Mouse (Mus musculus) MEL (cell line): ENCODE data around the gene Sat1. TPM values are rescaled to one million over a fixed set of nuclear protein-coding genes. Genes with fewer than 3 reads are reported as not detected.

Source experiments
- DNase-seq: peaks from one replicate; pipeline ENCODE4 v3.0.0; 2011; ENCODE audit warnings: low read depth, low spot score
- H3K27ac ChIP-seq: 2 replicates; pipeline ENCODE4 v1.5.1; 2012; ENCODE audit warnings: low read depth, mild to moderate bottlenecking, control low read depth, low read length, moderate library complexity; ENCODE audit not compliant: control insufficient read depth
- H3K27me3 ChIP-seq, 2 experiments: fragments of 150-350 bp in 1 of 2; sonication (generic) in 1 of 2; 2 replicates each; pipeline ENCODE4 v1.6.1; 2012; ENCODE audit warnings: low read length in 2 of 2, mild to moderate bottlenecking in 2 of 2, improper control_type of control experiment in 1 of 2, moderate library complexity in 1 of 2; ENCODE audit not compliant: insufficient read depth in 2 of 2, control insufficient read depth in 1 of 2
- H3K36me3 ChIP-seq, 2 experiments: 2 replicates each; pipeline ENCODE4 v1.6.1; 2012 to 2014; ENCODE audit warnings: low read length in 2 of 2, improper control_type of control experiment in 1 of 2, inconsistent platforms in 1 of 2, mild to moderate bottlenecking in 1 of 2; ENCODE audit not compliant: insufficient read depth in 2 of 2, control insufficient read depth in 1 of 2
- H3K4me1 ChIP-seq, 2 experiments: fragments of 150-350 bp in 1 of 2; sonication (generic) in 1 of 2; 2 replicates each; pipeline ENCODE4 v1.6.1; 2012; ENCODE audit warnings: low read length in 2 of 2, improper control_type of control experiment in 1 of 2, mild to moderate bottlenecking in 1 of 2; ENCODE audit not compliant: insufficient read depth in 2 of 2, control insufficient read depth in 1 of 2
- H3K4me3 ChIP-seq, 2 experiments: fragments of 150-350 bp in 1 of 2; sonication (generic) in 1 of 2; 2 replicates each; pipeline ENCODE4 v1.5.1; 2012; ENCODE audit warnings: low read depth in 2 of 2, low read length in 2 of 2, mild to moderate bottlenecking in 2 of 2, moderate library complexity in 2 of 2, control low read depth in 1 of 2, improper control_type of control experiment in 1 of 2; ENCODE audit not compliant: control insufficient read depth in 1 of 2, insufficient read depth in 1 of 2
- H3K79me2 ChIP-seq: 2 replicates; pipeline ENCODE4 v1.6.1; 2012; ENCODE audit warnings: mild to moderate bottlenecking, low read length, moderate library complexity; ENCODE audit not compliant: control insufficient read depth, poor library complexity, insufficient read depth
- H3K9ac ChIP-seq: 2 replicates; pipeline ENCODE4 v1.6.1; 2012; ENCODE audit warnings: low read depth, mild to moderate bottlenecking, control low read depth, low read length, moderate library complexity; ENCODE audit not compliant: control insufficient read depth, poor library complexity, severe bottlenecking
- H3K9me3 ChIP-seq: fragments of 150-350 bp; sonication (generic); replicated peaks from 2 replicates; pipeline ENCODE4 v1.6.1; 2012; ENCODE audit warnings: mild to moderate bottlenecking, low read length, improper control_type of control experiment, moderate library complexity; ENCODE audit not compliant: insufficient read depth
- BHLHE40 ChIP-seq: IDR thresholded peaks from 2 replicates; pipeline ENCODE4 v1.6.1; 2012; ENCODE audit warnings: low read depth, mild to moderate bottlenecking, inconsistent platforms, low read length, improper control_type of control experiment, borderline replicate concordance
- CHD1 ChIP-seq: IDR thresholded peaks from 2 replicates; pipeline ENCODE4 v1.6.1; 2012; ENCODE audit warnings: low read depth, mild to moderate bottlenecking, inconsistent platforms, low read length, improper control_type of control experiment
- CTCF ChIP-seq, 3 experiments: IDR thresholded peaks in 2 of 3; conservative IDR thresholded peaks in 1 of 3; 2 replicates each; pipeline ENCODE4 v1.5.1; 2011 to 2012; ENCODE audit warnings: low read length in 3 of 3, low read depth in 2 of 3, mild to moderate bottlenecking in 2 of 3, improper control_type of control experiment in 1 of 3, inconsistent platforms in 1 of 3, mixed read lengths in 1 of 3, moderate library complexity in 1 of 3; ENCODE audit not compliant: control insufficient read depth in 1 of 3, insufficient read depth in 1 of 3, poor library complexity in 1 of 3, severe bottlenecking in 1 of 3
- ELF1 ChIP-seq: IDR thresholded peaks from 2 replicates; pipeline ENCODE4 v1.6.1; 2014; ENCODE audit warnings: low read depth, mild to moderate bottlenecking, inconsistent platforms, low read length, improper control_type of control experiment, moderate library complexity
- ETS1 ChIP-seq: IDR thresholded peaks from 2 replicates; pipeline ENCODE4 v1.6.1; 2012; ENCODE audit warnings: low read depth, mild to moderate bottlenecking, inconsistent platforms, low read length, improper control_type of control experiment, moderate library complexity
- HCFC1 ChIP-seq: IDR thresholded peaks from 2 replicates; pipeline ENCODE4 v1.6.1; 2012; ENCODE audit warnings: low read depth, mild to moderate bottlenecking, inconsistent platforms, low read length, improper control_type of control experiment, moderate library complexity
- JUND ChIP-seq: IDR thresholded peaks from 2 replicates; pipeline ENCODE4 v1.6.1; 2011; ENCODE audit warnings: low read depth, mild to moderate bottlenecking, improper control_type of control experiment, low read length
- KAT2A ChIP-seq: conservative IDR thresholded peaks from 2 replicates; pipeline ENCODE4 v1.6.1; 2012; ENCODE audit warnings: low read depth, low read length, improper control_type of control experiment, inconsistent platforms
- MAFK ChIP-seq: IDR thresholded peaks from 2 replicates; pipeline ENCODE4 v1.6.1; 2011; ENCODE audit warnings: low read depth, mild to moderate bottlenecking, low read length, improper control_type of control experiment, borderline replicate concordance
- MAZ ChIP-seq: IDR thresholded peaks from 2 replicates; pipeline ENCODE4 v1.6.1; 2012; ENCODE audit warnings: low read depth, mild to moderate bottlenecking, inconsistent platforms, low read length, improper control_type of control experiment
- MEF2A ChIP-seq: IDR thresholded peaks from 2 replicates; pipeline ENCODE4 v1.6.1; 2014; ENCODE audit warnings: low read depth, mild to moderate bottlenecking, inconsistent platforms, low read length, improper control_type of control experiment; ENCODE audit not compliant: poor library complexity, insufficient replicate concordance, severe bottlenecking; ENCODE audit errors: extremely low read depth
- MXI1 ChIP-seq: IDR thresholded peaks from 2 replicates; pipeline ENCODE4 v1.6.1; 2011; ENCODE audit warnings: mild to moderate bottlenecking, low read depth, low read length, improper control_type of control experiment
- MYB ChIP-seq: IDR thresholded peaks from 2 replicates; pipeline ENCODE4 v1.6.1; 2011; ENCODE audit warnings: mild to moderate bottlenecking, low read depth, low read length, improper control_type of control experiment
- MYC ChIP-seq: IDR thresholded peaks from 2 replicates; pipeline ENCODE4 v1.6.1; 2011; ENCODE audit warnings: low read depth, mild to moderate bottlenecking, low read length, improper control_type of control experiment, moderate library complexity
- NELFE ChIP-seq: IDR thresholded peaks from 2 replicates; pipeline ENCODE4 v1.6.1; 2011; ENCODE audit warnings: low read depth, low read length, improper control_type of control experiment
- NRF1 ChIP-seq: IDR thresholded peaks from 2 replicates; pipeline ENCODE4 v1.6.1; 2014; ENCODE audit warnings: low read depth, mild to moderate bottlenecking, inconsistent platforms, low read length, improper control_type of control experiment, moderate library complexity; ENCODE audit not compliant: poor library complexity, insufficient read depth, severe bottlenecking
- POLR2AphosphoS2 ChIP-seq: IDR thresholded peaks from 2 replicates; pipeline ENCODE4 v1.6.1; 2011; ENCODE audit warnings: low read length, improper control_type of control experiment
- POLR2AphosphoS5 ChIP-seq: IDR thresholded peaks from 2 replicates; pipeline ENCODE4 v1.6.1; 2012; ENCODE audit warnings: low read depth, borderline replicate concordance, mild to moderate bottlenecking, inconsistent platforms, low read length, moderate library complexity, mixed read lengths
- RCOR1 ChIP-seq: IDR thresholded peaks from 2 replicates; pipeline ENCODE4 v1.6.1; 2012; ENCODE audit warnings: low read depth, mild to moderate bottlenecking, inconsistent platforms, low read length, improper control_type of control experiment
- SIN3A ChIP-seq: IDR thresholded peaks from 2 replicates; pipeline ENCODE4 v1.6.1; 2012; ENCODE audit warnings: low read length, improper control_type of control experiment, inconsistent platforms
- TAL1 ChIP-seq: IDR thresholded peaks from 2 replicates; pipeline ENCODE4 v1.6.1; 2012; ENCODE audit warnings: mild to moderate bottlenecking, inconsistent platforms, low read length, moderate library complexity, mixed read lengths
- TCF12 ChIP-seq: IDR thresholded peaks from 2 replicates; pipeline ENCODE4 v1.6.1; 2014; ENCODE audit warnings: low read depth, mild to moderate bottlenecking, inconsistent platforms, low read length, improper control_type of control experiment, moderate library complexity
- UBTF ChIP-seq: IDR thresholded peaks from 2 replicates; pipeline ENCODE4 v1.6.1; 2012; ENCODE audit warnings: low read depth, mild to moderate bottlenecking, inconsistent platforms, low read length, improper control_type of control experiment, moderate library complexity, borderline replicate concordance; ENCODE audit not compliant: insufficient read depth
- USF2 ChIP-seq, 2 experiments: IDR thresholded peaks; 2 replicates each; pipeline ENCODE4 v1.6.1; 2011 to 2012; ENCODE audit warnings: improper control_type of control experiment in 2 of 2, low read length in 2 of 2, borderline replicate concordance in 1 of 2, inconsistent platforms in 1 of 2, low read depth in 1 of 2, mild to moderate bottlenecking in 1 of 2; ENCODE audit not compliant: insufficient read depth in 1 of 2
- ZC3H11A ChIP-seq: IDR thresholded peaks from 2 replicates; pipeline ENCODE4 v1.6.1; 2012; ENCODE audit warnings: low read depth, mild to moderate bottlenecking, inconsistent platforms, low read length, improper control_type of control experiment
- ZNF384 ChIP-seq: IDR thresholded peaks from 2 replicates; pipeline ENCODE4 v1.6.1; 2012; ENCODE audit warnings: low read depth, mild to moderate bottlenecking, inconsistent platforms, low read length, improper control_type of control experiment
- polyA plus RNA-seq, 2 experiments: library from polyadenylated mRNA; stranded (reverse) in 1 of 2; unstranded in 1 of 2; fragments of >175 nt in 1 of 2; fragments of >200 nt in 1 of 2; gene quantifications; 2 replicates each; pipeline versions ENCODE4 v1.2.1 to v1.2.4; 2012; ENCODE audit warnings: low replicate concordance in 2 of 2, low read depth in 1 of 2; ENCODE audit not compliant: insufficient read length in 2 of 2, insufficient read depth in 1 of 2, missing spikeins in 1 of 2
- total RNA-seq: library from RNA; depleted of rRNA; stranded (reverse); fragments of 300-350 nt; gene quantifications from 2 replicates; pipeline ENCODE4 v1.2.3, GENCODE M21; 2012

The Sat1 gene
- total and polyA plus RNA-seq, 3 experiments: 70.8 to 167 (median 73.7) TPM

DNA sequence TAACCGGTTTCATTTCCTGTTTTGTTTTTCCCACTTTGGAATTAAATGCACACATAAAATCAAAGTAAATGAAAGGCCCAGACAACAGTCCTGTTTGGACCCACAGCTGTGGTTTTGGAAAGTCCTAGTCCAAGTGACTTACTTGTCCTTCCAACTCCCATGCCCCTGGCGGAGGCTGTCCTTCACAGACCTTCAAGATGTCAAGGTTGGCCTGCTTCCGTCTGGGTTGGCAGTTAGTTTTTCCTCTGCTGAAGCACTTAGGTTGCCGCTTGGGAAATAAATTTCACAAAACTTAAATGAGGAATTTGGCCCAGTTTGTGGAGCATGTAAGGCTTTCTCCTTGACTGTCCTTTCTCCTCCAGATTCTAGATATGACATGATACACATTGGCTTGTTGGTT is 24.3 kb downstream of the Sat1 start:
- Histone ChIP-seq H3K9ac (no peak overlapping the region), H3K36me3 (no peaks in the 10 kb centered on the region), H3K4me3 (no peak overlapping the region), H3K4me1 (no peaks in the 10 kb centered on the region), H3K27ac (no peak overlapping the region), H3K79me2 (no peaks in the 10 kb centered on the region), H3K9me3 (no peaks in the 10 kb centered on the region), H3K27me3 (no peaks in the 10 kb centered on the region)
- no peak for TF ChIP-seq MAFK
- TF ChIP-seq POLR2AphosphoS2: no peak
- no peak for TF ChIP-seq ELF1
- no peak for TF ChIP-seq POLR2AphosphoS5
- no peak for TF ChIP-seq CTCF (IDR thresholded peaks at IDR 0.05 in 2 of 3, conservative IDR thresholded peaks at IDR 0.05 in 1 of 3; ENCODE audit: control insufficient read depth in 1 of 3, insufficient read depth in 1 of 3, low read depth in 2 of 3, low read length in 3 of 3, poor library complexity in 1 of 3, severe bottlenecking in 1 of 3)
- no peak for TF ChIP-seq HCFC1
- no peak for TF ChIP-seq BHLHE40
- no peak for TF ChIP-seq RCOR1
- TF ChIP-seq SIN3A: no peak
- TF ChIP-seq NELFE: no peak
- TF ChIP-seq MAZ: no peak
- TF ChIP-seq CHD1: no peak
- no peak for TF ChIP-seq USF2 (IDR thresholded peaks at IDR 0.05; ENCODE audit: borderline replicate concordance in 1 of 2, insufficient read depth in 1 of 2, low read depth in 1 of 2, low read length in 2 of 2)
- TF ChIP-seq ZNF384: no peak
- TF ChIP-seq KAT2A: no peak
- TF ChIP-seq JUND: no peak
- no peak for TF ChIP-seq MYB
- DNase-seq: no peak

DNA sequence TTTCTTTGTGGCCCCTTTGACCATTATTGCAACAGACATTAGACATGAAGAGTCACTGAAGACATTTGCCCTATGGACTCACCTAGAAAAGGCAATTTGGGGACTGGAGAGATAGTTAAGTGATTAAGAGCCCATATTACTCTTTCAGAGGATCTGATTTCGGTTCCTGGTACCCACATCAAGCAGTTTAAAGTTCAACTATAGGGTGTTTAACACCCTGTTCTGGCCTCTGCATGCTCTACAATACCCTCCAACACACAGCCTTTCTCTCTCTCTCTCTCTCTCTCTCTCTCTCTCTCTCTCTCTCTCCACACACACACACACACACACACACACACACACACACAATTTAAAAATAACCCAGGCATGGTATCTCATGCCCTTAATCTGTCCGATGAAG is 38.6 kb downstream of the Sat1 start:
- no peak for DNase-seq
- H3K27ac ChIP-seq: no peak overlapping the region

More for the DNA sequence above, 38.6 kb downstream of the Sat1 start:
- no peaks in the 10 kb centered on the region for H3K4me1 ChIP-seq
- no peak overlapping the region for H3K9ac ChIP-seq
- no peaks in the 10 kb centered on the region for H3K36me3 ChIP-seq
- H3K27me3 ChIP-seq: no peaks in the 10 kb centered on the region
- TF ChIP-seq MXI1 (no peak), KAT2A (no peak), CTCF (IDR thresholded peaks at IDR 0.05 in 2 of 3, conservative IDR thresholded peaks at IDR 0.05 in 1 of 3; ENCODE audit: control insufficient read depth in 1 of 3, insufficient read depth in 1 of 3, low read depth in 2 of 3, low read length in 3 of 3, poor library complexity in 1 of 3, severe bottlenecking in 1 of 3) (no peak), ZNF384 (no peak), POLR2AphosphoS2 (no peak), NRF1 (no peak), MYC (no peak), MEF2A (no peak), MAZ (no peak), TAL1 (no peak), ETS1 (no peak), MAFK (no peak), ZC3H11A (no peak), UBTF (no peak), TCF12 (no peak), POLR2AphosphoS5 (no peak)
- H3K79me2 ChIP-seq: no peaks in the 10 kb centered on the region
- H3K4me3 ChIP-seq: no peak overlapping the region
- no peaks in the 10 kb centered on the region for H3K9me3 ChIP-seq
